Mouse (Mus musculus): Measurements from ENCODE around the gene Smc5. TPM values are rescaled to one million over a fixed set of nuclear protein-coding genes. Genes with fewer than 3 reads are reported as not detected.

The Smc5 gene
- polyA plus RNA-seq, 1 experiment, result 135 TPM

DNA sequence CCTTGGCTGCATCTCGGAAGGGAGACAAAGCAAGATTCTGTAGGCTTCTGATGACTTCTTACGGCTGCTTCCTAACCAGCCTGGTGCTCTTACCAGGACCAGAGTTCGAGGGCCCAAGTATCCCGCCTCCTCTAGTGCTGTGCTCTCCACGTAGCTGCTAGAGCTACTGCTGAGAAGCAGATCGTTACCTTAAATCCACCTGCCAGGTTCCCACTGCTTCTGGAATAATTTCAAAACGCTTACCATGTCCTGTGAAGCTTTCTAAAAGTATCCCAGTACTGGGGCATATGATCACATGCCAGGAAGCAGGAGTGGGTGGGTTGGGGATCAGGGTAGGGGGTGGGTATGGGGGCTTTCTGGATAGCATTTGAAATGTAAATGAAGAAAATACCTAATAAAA lies 33.0 kb upstream of the Smc5 start:
- TF ChIP-seq POLR2A (IDR thresholded peaks at IDR 0.05; ENCODE audit: insufficient read depth, low read length) (no peak), CTCF (IDR thresholded peaks at IDR 0.05; ENCODE audit: low read depth, low read length) (no peak), EP300 (IDR thresholded peaks at IDR 0.05; ENCODE audit: insufficient read depth, low read depth, low read length) (no peak)
- Histone ChIP-seq H3K27me3 (ENCODE audit: control insufficient read depth, insufficient read depth, low read length, poor library complexity, severe bottlenecking) (no peaks in the 10 kb centered on the region), H3K9ac (ENCODE audit: low read depth, poor library complexity, severe bottlenecking) (no peak overlapping the region), H3K27ac (ENCODE audit: insufficient read depth, low read length) (no peak overlapping the region), H3K4me1 (ENCODE audit: control insufficient read depth, insufficient read depth, low read length) (no peaks in the 10 kb centered on the region), H3K36me3 (ENCODE audit: control insufficient read depth, insufficient read depth, low read length, poor library complexity, severe bottlenecking) (no peaks in the 10 kb centered on the region), H3K9me3 (replicated peaks; ENCODE audit: control insufficient read depth, insufficient read depth, low read length, poor library complexity, severe bottlenecking) (no peaks in the 10 kb centered on the region), H3K4me3 (ENCODE audit: low read depth, low read length) (no peak overlapping the region)

- Histone ChIP-seq H3K4me3 (ENCODE audit: low read depth, low read length) (no peak overlapping the region), H3K4me1 (ENCODE audit: control insufficient read depth, insufficient read depth, low read length) (no peaks in the 10 kb centered on the region), H3K27me3 (ENCODE audit: control insufficient read depth, insufficient read depth, low read length, poor library complexity, severe bottlenecking) (no peaks in the 10 kb centered on the region), H3K9me3 (replicated peaks; ENCODE audit: control insufficient read depth, insufficient read depth, low read length, poor library complexity, severe bottlenecking) (no peaks in the 10 kb centered on the region), H3K9ac (ENCODE audit: low read depth, poor library complexity, severe bottlenecking) (no peak overlapping the region), H3K36me3 (ENCODE audit: control insufficient read depth, insufficient read depth, low read length, poor library complexity, severe bottlenecking) (no peaks in the 10 kb centered on the region), H3K27ac (ENCODE audit: insufficient read depth, low read length) (no peak overlapping the region)
- TF ChIP-seq EP300 (IDR thresholded peaks at IDR 0.05; ENCODE audit: insufficient read depth, low read depth, low read length), result no peak
- TF ChIP-seq CTCF (IDR thresholded peaks at IDR 0.05; ENCODE audit: low read depth, low read length), result no peak
- no peak for TF ChIP-seq POLR2A (IDR thresholded peaks at IDR 0.05; ENCODE audit: insufficient read depth, low read length)
These were observed 26.3 kb upstream of the Smc5 start for GRCm38 (mm10) chr19:23299987-23300386.

GRCm38 (mm10) chr19:23298917-23299316 lies 25.2 kb upstream of the Smc5 start:
- Histone ChIP-seq H3K36me3 (ENCODE audit: control insufficient read depth, insufficient read depth, low read length, poor library complexity, severe bottlenecking) (no peaks in the 10 kb centered on the region), H3K9me3 (replicated peaks; ENCODE audit: control insufficient read depth, insufficient read depth, low read length, poor library complexity, severe bottlenecking) (no peaks in the 10 kb centered on the region), H3K4me1 (ENCODE audit: control insufficient read depth, insufficient read depth, low read length) (no peaks in the 10 kb centered on the region), H3K27ac (ENCODE audit: insufficient read depth, low read length) (no peak overlapping the region), H3K9ac (ENCODE audit: low read depth, poor library complexity, severe bottlenecking) (no peak overlapping the region), H3K4me3 (ENCODE audit: low read depth, low read length) (no peak overlapping the region), H3K27me3 (ENCODE audit: control insufficient read depth, insufficient read depth, low read length, poor library complexity, severe bottlenecking) (no peaks in the 10 kb centered on the region)
- TF ChIP-seq POLR2A (IDR thresholded peaks at IDR 0.05; ENCODE audit: insufficient read depth, low read length) (no peak), EP300 (IDR thresholded peaks at IDR 0.05; ENCODE audit: insufficient read depth, low read depth, low read length) (no peak), CTCF (IDR thresholded peaks at IDR 0.05; ENCODE audit: low read depth, low read length) (no peak)

GRCm38 (mm10) chr19:23297191-23297590 lies 23.5 kb upstream of the Smc5 start:
- no peaks in the 10 kb centered on the region for H3K9me3 ChIP-seq (replicated peaks; ENCODE audit: control insufficient read depth, insufficient read depth, low read length, poor library complexity, severe bottlenecking)
- no peak overlapping the region for H3K4me3 ChIP-seq (ENCODE audit: low read depth, low read length)
- no peaks in the 10 kb centered on the region for H3K36me3 ChIP-seq (ENCODE audit: control insufficient read depth, insufficient read depth, low read length, poor library complexity, severe bottlenecking)
- no peak overlapping the region for H3K9ac ChIP-seq (ENCODE audit: low read depth, poor library complexity, severe bottlenecking)
- no peaks in the 10 kb centered on the region for H3K27me3 ChIP-seq (ENCODE audit: control insufficient read depth, insufficient read depth, low read length, poor library complexity, severe bottlenecking)
- no peak overlapping the region for H3K27ac ChIP-seq (ENCODE audit: insufficient read depth, low read length)
- no peak for TF ChIP-seq EP300 (IDR thresholded peaks at IDR 0.05; ENCODE audit: insufficient read depth, low read depth, low read length)
- no peak for TF ChIP-seq CTCF (IDR thresholded peaks at IDR 0.05; ENCODE audit: low read depth, low read length)
- TF ChIP-seq POLR2A (IDR thresholded peaks at IDR 0.05; ENCODE audit: insufficient read depth, low read length), result no peak
- no peaks in the 10 kb centered on the region for H3K4me1 ChIP-seq (ENCODE audit: control insufficient read depth, insufficient read depth, low read length)

- Histone ChIP-seq H3K9me3 (replicated peaks; ENCODE audit: control insufficient read depth, insufficient read depth, low read length, poor library complexity, severe bottlenecking) (no peaks in the 10 kb centered on the region), H3K9ac (ENCODE audit: low read depth, poor library complexity, severe bottlenecking) (no peak overlapping the region), H3K27ac (ENCODE audit: insufficient read depth, low read length) (no peak overlapping the region), H3K4me3 (ENCODE audit: low read depth, low read length) (no peak overlapping the region), H3K27me3 (ENCODE audit: control insufficient read depth, insufficient read depth, low read length, poor library complexity, severe bottlenecking) (no peaks in the 10 kb centered on the region), H3K4me1 (ENCODE audit: control insufficient read depth, insufficient read depth, low read length) (no peaks in the 10 kb centered on the region), H3K36me3 (ENCODE audit: control insufficient read depth, insufficient read depth, low read length, poor library complexity, severe bottlenecking) (no peaks in the 10 kb centered on the region)
- TF ChIP-seq CTCF (IDR thresholded peaks at IDR 0.05; ENCODE audit: low read depth, low read length) (no peak), EP300 (IDR thresholded peaks at IDR 0.05; ENCODE audit: insufficient read depth, low read depth, low read length) (no peak), POLR2A (IDR thresholded peaks at IDR 0.05; ENCODE audit: insufficient read depth, low read length) (no peak)
These were observed 15.6 kb upstream of the Smc5 start for GRCm38 (mm10) chr19:23289251-23289650.

DNA sequence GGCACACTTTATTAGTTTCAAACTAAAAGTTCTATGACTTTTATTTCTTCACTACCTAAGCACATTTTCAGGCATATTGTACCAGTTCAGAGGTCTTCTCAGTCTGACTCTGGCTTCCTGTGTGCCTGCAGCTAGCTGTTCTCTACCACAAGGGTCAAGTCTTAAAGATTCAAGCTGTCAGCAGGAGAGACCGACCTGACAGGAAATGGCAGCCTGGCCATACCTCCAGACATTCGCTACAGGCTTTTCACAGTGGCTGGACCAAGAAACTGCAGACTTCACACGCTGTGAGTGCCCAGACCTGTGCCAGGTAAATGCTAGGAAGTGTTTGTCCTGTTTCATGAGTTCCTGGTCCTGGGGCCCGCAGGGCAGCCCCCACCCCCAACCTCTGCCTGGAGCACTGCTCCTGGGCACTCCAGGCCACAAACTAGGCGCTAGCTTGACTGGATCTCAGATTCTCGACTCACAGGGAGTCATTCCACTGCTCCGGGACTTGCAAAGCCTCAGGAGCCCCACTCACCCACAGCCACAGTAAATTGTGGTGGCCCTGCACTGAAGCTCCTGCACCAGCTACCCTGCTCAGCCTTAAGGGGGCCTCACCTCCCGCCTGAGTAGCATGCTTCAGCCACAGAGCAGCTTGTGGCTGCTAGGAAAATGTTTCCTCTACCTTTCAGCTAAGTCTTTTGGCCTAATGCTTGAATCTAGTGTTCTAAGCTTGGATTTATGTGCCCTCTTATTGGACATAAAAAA lies 8.4 kb upstream of the Smc5 start:
- Histone ChIP-seq H3K36me3 (ENCODE audit: control insufficient read depth, insufficient read depth, low read length, poor library complexity, severe bottlenecking) (no peaks in the 10 kb centered on the region), H3K9ac (ENCODE audit: low read depth, poor library complexity, severe bottlenecking) (no peak overlapping the region), H3K27ac (ENCODE audit: insufficient read depth, low read length) (no peak overlapping the region), H3K4me1 (ENCODE audit: control insufficient read depth, insufficient read depth, low read length) (no peaks in the 10 kb centered on the region), H3K27me3 (ENCODE audit: control insufficient read depth, insufficient read depth, low read length, poor library complexity, severe bottlenecking) (no peaks in the 10 kb centered on the region), H3K4me3 (ENCODE audit: low read depth, low read length) (no peak overlapping the region), H3K9me3 (replicated peaks; ENCODE audit: control insufficient read depth, insufficient read depth, low read length, poor library complexity, severe bottlenecking) (no peaks in the 10 kb centered on the region)
- TF ChIP-seq EP300 (IDR thresholded peaks at IDR 0.05; ENCODE audit: insufficient read depth, low read depth, low read length) (no peak), POLR2A (IDR thresholded peaks at IDR 0.05; ENCODE audit: insufficient read depth, low read length) (no peak), CTCF (IDR thresholded peaks at IDR 0.05; ENCODE audit: low read depth, low read length) (peak; percentile 21)

Measured in ES-Bruce4 (cell line).